Mouse (Mus musculus) liver, embryonic 15.5 days (tissue): ENCODE measurements around the gene Olfr628. TPM values are rescaled to one million over a fixed set of nuclear protein-coding genes. Genes with fewer than 3 reads are reported as not detected.
"Not testable (repeated sequence)": the region's sequence is repeated elsewhere in the genome, so short reads cannot be mapped to it uniquely, and the experiment has no call there.

Experiments
- ATAC-seq: fragments of 200-750 bp; cut with Nextera tagmentation; 2 replicates; pipeline ENCODE4 v1.8.0; 2017; ENCODE audit warnings: moderate number of reproducible peaks, mild to moderate bottlenecking, moderate library complexity; ENCODE audit not compliant: insufficient read depth
- H3K27ac ChIP-seq: fragments of 300-500 bp; sonication (generic); replicated peaks from 2 replicates; pipeline ENCODE4 v1.5.1; 2015; ENCODE audit warnings: mild to moderate bottlenecking, inconsistent platforms
- H3K27me3 ChIP-seq: fragments of 300-500 bp; sonication (generic); 2 replicates; pipeline ENCODE4 v1.6.1; 2015; ENCODE audit warnings: mild to moderate bottlenecking, inconsistent platforms
- H3K36me3 ChIP-seq: fragments of 300-500 bp; sonication (generic); replicated peaks from 2 replicates; pipeline ENCODE4 v1.6.1; 2015; ENCODE audit warnings: moderate library complexity, mild to moderate bottlenecking, inconsistent platforms
- H3K4me1 ChIP-seq: fragments of 300-500 bp; sonication (generic); replicated peaks from 2 replicates; pipeline ENCODE4 v1.6.1; 2015; ENCODE audit warnings: inconsistent platforms
- H3K4me2 ChIP-seq: fragments of 300-500 bp; sonication (generic); 2 replicates; pipeline ENCODE4 v1.6.1; 2015; ENCODE audit warnings: moderate library complexity, mild to moderate bottlenecking, inconsistent platforms
- H3K4me3 ChIP-seq: fragments of 300-500 bp; sonication (generic); replicated peaks from 2 replicates; pipeline ENCODE4 v1.5.1; 2015; ENCODE audit warnings: mild to moderate bottlenecking, inconsistent platforms
- H3K9ac ChIP-seq: fragments of 300-500 bp; sonication (generic); 2 replicates; pipeline ENCODE4 v1.6.1; 2015; ENCODE audit warnings: moderate library complexity, mild to moderate bottlenecking, inconsistent platforms
- H3K9me3 ChIP-seq: fragments of 300-500 bp; sonication (generic); replicated peaks from 2 replicates; pipeline ENCODE4 v1.6.1; 2016; ENCODE audit warnings: inconsistent platforms
- WGBS: fragments of 180-500 bp; shearing (Covaris S2); methylation state at CpG from one replicate; pipeline ENCODE4 v1.1.7; 2015; ENCODE audit warnings: mixed read lengths; ENCODE audit not compliant: insufficient replicate concordance; 5-methylcytosine and 5-hydroxymethylcytosine counted together
- polyA plus RNA-seq: library from polyadenylated mRNA; unstranded; fragments of >200 nt; fragmentation: Nextera tagmentation; extraction: Ambion mirVana; gene quantifications from 2 replicates; pipeline ENCODE4 v1.2.1, GENCODE M21; 2015

The Olfr628 gene
- not detected in 2 replicates for polyA plus RNA-seq

DNA sequence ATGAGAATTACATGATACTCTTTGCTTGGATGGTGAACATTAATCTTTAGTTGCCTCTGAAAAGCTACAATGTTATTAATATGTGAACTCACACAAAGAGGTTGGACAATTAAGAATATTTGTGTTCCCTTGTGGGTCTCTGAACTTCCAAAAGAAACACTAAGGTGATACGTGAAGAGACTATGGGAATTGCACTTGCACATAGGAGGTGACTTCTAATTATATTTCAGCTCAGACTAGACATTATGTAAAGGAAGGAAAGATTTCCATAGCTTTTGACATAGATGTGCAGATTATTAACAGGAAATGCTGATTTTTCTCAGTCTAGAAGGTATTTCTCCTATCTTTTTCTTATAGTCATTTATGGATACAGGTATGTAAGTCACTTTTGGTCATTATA is at the start of gene Olfr628:
Gene Olfr628, plus strand, starts transcription at position 301 of the 400 bp plus-strand sequence.
- no peak for ATAC-seq
- Histone ChIP-seq H3K9me3 (no peaks in the 10 kb centered on the region), H3K36me3 (no peaks in the 10 kb centered on the region), H3K9ac (no peak within 1 kb of the TSS), H3K27ac (no peak within 1 kb of the TSS), H3K4me1 (no peaks in the 10 kb centered on the region), H3K4me2 (no peak within 1 kb of the TSS), H3K27me3 (no peaks in the 10 kb centered on the region), H3K4me3 (no peak within 1 kb of the TSS)
- 65% methylated on average over 1 of the region's 1 CpGs for WGBS

DNA sequence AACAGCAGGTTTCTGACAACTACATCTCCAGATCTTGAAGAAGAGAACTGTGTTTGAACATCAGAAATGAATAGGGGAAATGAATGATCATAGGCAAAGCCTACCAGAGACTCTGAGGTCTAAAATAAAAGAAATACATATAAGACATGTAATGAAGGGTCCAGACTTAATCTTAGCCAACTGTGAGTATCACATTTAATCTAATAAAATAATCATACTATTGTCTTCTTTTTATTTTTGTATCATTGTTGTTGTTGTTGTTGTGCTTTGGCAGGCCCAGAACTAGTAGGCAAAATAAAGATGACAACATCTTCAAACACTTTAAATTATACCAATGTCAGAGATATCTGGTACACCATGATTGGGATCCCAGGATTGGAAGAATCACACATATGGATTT is 47.8 kb upstream of the Olfr628 start, which contains the start of gene Olfr625-ps1:
Gene Olfr625-ps1, plus strand, starts transcription at position 301 of the 400 bp plus-strand sequence.
- H3K9ac ChIP-seq: no peak within 1 kb of the TSS
- no peak for ATAC-seq
- no peaks in the 10 kb centered on the region for H3K9me3 ChIP-seq

DNA sequence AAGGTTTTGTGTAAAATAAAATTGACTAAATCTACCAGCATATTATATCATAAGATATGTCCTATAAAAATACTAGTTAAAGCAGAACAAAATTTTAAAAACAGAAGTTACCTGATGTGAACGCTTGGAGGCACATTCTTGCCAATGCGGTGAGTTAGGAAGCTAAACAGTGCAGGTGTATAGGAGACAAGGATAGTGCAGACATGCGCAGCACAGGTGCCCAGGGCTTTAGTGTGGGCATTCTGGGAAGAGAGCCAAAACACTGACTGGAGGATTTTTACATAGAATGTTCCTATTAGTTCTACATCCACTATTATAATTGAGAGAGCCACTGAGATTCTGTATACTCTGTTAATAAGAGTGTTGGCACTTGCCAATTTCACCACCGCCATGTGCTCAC is 30.7 kb upstream of the Olfr628 start:
- H3K27ac ChIP-seq: no peak overlapping the region
- no peaks in the 10 kb centered on the region for H3K27me3 ChIP-seq
- ATAC-seq: no peak
- no peak overlapping the region for H3K4me3 ChIP-seq
- no peaks in the 10 kb centered on the region for H3K36me3 ChIP-seq
- no peaks in the 10 kb centered on the region for H3K4me1 ChIP-seq
- no peak overlapping the region for H3K9ac ChIP-seq
- 76% methylated on average over 4 of the region's 4 CpGs for WGBS
- no peak overlapping the region for H3K4me2 ChIP-seq
- H3K9me3 ChIP-seq: no peaks in the 10 kb centered on the region

More for the DNA sequence above, 47.8 kb upstream of the Olfr628 start, which contains the start of gene Olfr625-ps1:
- Histone ChIP-seq H3K36me3 (no peaks in the 10 kb centered on the region), H3K4me1 (no peaks in the 10 kb centered on the region), H3K27me3 (no peaks in the 10 kb centered on the region), H3K27ac (no peak within 1 kb of the TSS), H3K4me2 (no peak within 1 kb of the TSS), H3K4me3 (no peak within 1 kb of the TSS)

DNA sequence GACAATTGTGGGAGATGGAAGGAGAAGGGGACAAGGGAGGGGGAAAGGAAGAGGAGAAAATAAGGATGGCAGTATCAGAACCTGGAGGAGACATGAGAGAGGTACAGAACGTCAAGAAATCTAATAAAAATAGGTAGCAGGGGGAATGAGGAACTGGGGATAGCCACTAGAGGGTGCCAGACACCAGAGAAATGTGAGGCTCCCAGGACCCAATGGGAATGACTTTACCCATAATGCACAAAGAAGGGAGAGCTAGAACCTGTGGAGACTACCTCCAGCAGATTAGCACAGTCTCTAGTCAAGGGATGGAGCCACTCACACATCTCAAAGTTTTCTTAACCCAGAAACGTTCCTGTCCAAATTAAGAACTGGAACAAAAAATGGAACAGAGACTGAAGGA is 18.1 kb upstream of the Olfr628 start:
- Histone ChIP-seq H3K9me3 (no peaks in the 10 kb centered on the region), H3K4me1 (no peaks in the 10 kb centered on the region), H3K27ac (no peak overlapping the region), H3K4me2 (no peak overlapping the region), H3K36me3 (no peaks in the 10 kb centered on the region), H3K4me3 (no peak overlapping the region), H3K27me3 (no peaks in the 10 kb centered on the region), H3K9ac (no peak overlapping the region)
- peak; percentile 37 for ATAC-seq
- 20% methylated on average over 2 of the region's 2 CpGs for WGBS

DNA sequence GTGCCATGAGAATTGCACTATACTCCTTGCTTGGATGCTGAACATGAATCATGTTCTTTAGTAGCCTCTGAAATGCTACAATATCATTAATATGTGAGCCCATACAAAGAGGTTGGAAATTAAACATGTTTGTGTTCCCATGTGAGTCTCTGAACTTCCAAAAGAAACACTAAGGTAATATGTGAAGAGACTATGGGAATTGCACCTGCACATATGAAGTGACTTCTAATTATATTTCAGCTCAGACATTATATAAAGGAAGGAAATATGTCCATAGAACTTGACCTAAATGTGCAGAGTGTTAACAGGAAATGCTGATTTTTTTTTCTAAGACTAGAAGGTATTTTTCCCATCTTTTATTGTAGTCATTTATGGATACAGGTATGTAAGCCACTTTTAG is 15.8 kb upstream of the Olfr628 start, which contains the start of gene Olfr243:
Gene Olfr243, plus strand, starts transcription at position 301 of the 400 bp plus-strand sequence.
- Histone ChIP-seq H3K27ac (no peak within 1 kb of the TSS), H3K4me1 (no peaks in the 10 kb centered on the region), H3K27me3 (no peaks in the 10 kb centered on the region), H3K4me3 (no peak within 1 kb of the TSS), H3K9ac (no peak within 1 kb of the TSS), H3K4me2 (no peak within 1 kb of the TSS), H3K9me3 (no peaks in the 10 kb centered on the region), H3K36me3 (no peaks in the 10 kb centered on the region)
- no peak for ATAC-seq

DNA sequence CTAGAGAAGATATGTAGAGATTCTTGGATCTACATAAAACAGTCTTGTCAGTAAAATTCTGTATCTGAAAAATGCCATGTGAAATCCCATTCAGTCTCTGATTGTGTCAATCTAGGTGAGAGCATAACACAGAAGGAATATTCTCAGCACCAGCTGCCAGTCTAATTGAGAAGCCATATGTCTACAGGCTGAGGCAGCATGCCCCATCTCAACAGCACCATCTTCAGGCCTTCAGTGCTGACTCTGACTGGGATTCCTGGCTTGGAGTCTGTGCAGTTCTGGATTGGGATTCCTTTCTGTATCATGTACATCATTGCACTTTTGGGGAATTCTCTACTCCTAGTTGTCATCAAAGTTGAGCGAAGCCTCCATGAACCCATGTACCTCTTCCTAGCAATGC is 13.8 kb upstream of the Olfr628 start:
- H3K27me3 ChIP-seq, H3K9me3 ChIP-seq, ATAC-seq, H3K4me1 ChIP-seq, H3K4me2 ChIP-seq, H3K27ac ChIP-seq, H3K36me3 ChIP-seq, H3K9ac ChIP-seq, H3K4me3 ChIP-seq: not testable (repeated sequence)
- WGBS: 88% methylated on average over 1 of the region's 1 CpGs

DNA sequence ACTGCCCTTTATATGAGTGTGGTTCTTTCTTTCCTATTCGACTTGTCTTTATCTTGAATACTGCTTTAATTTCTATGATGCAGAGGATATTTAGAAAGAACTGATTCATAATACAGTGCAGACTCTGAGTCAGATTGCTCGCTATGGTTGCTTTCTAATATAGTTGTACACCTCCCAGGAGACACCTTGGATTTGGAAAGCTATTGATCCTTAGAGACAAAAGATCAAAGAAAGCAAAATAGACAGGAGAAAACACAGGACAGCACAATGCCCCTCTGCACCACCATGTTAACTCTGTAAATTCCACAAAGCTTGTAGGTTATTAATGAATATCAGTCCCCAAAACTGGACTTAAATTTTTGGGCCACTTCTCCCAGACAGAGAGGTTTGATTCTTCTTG is 14.7 kb downstream of the Olfr628 start, which contains the start of gene Olfr629:
Gene Olfr629, minus strand, starts transcription at position 101 of the 400 bp plus-strand sequence.
- H3K4me1 ChIP-seq: no peaks in the 10 kb centered on the region
- H3K36me3 ChIP-seq: no peaks in the 10 kb centered on the region
- H3K9ac ChIP-seq: no peak within 1 kb of the TSS
- H3K4me2 ChIP-seq: no peak within 1 kb of the TSS
- H3K27ac ChIP-seq: no peak within 1 kb of the TSS
- H3K4me3 ChIP-seq: no peak within 1 kb of the TSS
- no peaks in the 10 kb centered on the region for H3K9me3 ChIP-seq
- ATAC-seq: no peak
- WGBS: 49% methylated on average over 2 of the region's 2 CpGs
- no peaks in the 10 kb centered on the region for H3K27me3 ChIP-seq

DNA sequence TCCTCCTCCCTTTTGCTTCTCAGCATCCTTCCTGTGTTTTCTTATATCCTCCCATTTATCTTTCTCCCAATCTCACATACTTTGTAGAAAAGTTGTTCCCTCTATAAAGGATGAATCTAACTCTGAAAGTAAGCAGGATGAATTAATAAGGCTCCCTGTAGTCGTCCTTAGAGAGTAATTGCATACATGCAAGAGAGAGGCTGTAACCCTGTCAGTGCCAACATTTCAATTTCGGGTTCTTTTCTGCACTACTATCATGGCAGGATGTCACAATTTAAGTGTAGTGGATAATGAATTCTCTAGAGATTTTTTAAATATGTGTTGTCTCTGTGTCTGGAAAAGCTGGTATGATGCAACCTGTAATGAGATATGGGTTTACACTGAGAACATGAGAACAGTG is 27.1 kb downstream of the Olfr628 start, which contains the start of gene Olfr630:
Gene Olfr630, minus strand, starts transcription at position 101 of the 400 bp plus-strand sequence.
- Histone ChIP-seq H3K27me3 (no peaks in the 10 kb centered on the region), H3K4me3 (no peak within 1 kb of the TSS), H3K4me1 (no peaks in the 10 kb centered on the region), H3K36me3 (no peaks in the 10 kb centered on the region), H3K4me2 (no peak within 1 kb of the TSS), H3K9me3 (no peaks in the 10 kb centered on the region), H3K9ac (no peak within 1 kb of the TSS), H3K27ac (no peak within 1 kb of the TSS)
- no peak for ATAC-seq
- 30% methylated on average over 2 of the region's 2 CpGs for WGBS

DNA sequence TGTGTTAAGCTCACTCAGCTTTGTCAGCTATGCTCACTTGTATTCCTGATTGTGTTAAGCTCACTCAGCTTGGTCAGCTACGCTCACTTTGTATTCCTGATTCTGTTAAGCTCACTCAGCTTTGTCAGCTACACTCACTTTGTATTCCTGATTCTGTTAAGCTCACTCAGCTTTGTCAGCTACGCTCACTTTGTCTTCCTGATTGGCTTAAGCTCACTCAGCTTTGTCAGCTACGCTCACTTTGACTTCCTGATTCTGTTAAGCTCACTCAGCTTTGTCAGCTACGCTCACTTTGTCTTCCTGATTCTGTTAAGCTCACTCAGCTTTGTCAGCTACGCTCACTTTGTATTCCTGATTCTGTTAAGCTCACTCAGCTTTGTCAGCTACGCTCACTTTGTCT is 32.0 kb downstream of the Olfr628 start:
- H3K9me3 ChIP-seq, ATAC-seq, H3K4me1 ChIP-seq, H3K27ac ChIP-seq, H3K36me3 ChIP-seq, H3K9ac ChIP-seq, H3K4me3 ChIP-seq, H3K27me3 ChIP-seq, H3K4me2 ChIP-seq: not testable (repeated sequence)
- WGBS: 40% methylated on average over 6 of the region's 6 CpGs

DNA sequence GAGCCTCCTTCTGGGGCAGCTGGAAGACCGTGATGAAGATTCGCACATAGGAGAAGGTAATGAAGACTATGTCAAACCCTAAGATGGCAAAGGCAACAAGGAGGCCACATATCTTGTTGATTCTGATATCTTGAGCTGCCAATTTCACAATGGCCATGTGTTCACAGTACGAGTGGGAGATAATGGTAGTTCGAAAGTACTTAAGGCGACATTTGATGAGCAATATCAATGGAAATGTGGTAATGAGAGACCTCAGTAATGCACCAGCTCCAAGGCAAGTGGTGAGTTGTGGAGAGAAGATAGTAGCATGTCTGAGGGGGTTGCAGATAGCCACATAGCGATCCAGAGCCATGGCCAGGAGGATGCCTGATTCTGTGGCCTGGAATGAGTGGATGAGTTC is 37.5 kb downstream of the Olfr628 start:
- not testable (repeated sequence) for H3K27ac ChIP-seq, H3K4me3 ChIP-seq, H3K27me3 ChIP-seq, H3K4me1 ChIP-seq, H3K36me3 ChIP-seq, H3K9ac ChIP-seq, H3K4me2 ChIP-seq, H3K9me3 ChIP-seq
- WGBS: 38% methylated on average over 6 of the region's 6 CpGs
- ATAC-seq: peak; percentile 68

DNA sequence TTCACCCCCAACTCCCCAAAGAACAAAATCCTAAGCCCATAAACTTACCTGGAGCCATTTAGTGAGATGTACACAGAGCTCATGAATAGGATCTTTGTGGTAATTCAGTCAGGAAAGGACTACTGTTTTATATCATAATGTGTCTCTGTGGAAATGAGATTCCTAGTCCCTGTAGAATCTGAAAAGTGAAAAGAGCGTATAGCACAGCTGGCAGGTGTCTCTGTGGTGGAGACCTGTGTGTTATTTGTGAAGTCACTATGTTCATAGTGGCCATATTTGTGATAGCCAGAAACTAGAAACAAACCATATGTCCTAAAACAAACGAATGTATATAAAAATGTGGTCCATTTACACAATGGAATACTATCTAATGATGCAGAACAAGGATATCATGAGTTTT is 41.3 kb downstream of the Olfr628 start, which contains the start of gene Olfr69:
Gene Olfr69, minus strand, starts transcription at position 101 of the 400 bp plus-strand sequence.
- no peak within 1 kb of the TSS for H3K4me3 ChIP-seq
- no peaks in the 10 kb centered on the region for H3K27me3 ChIP-seq
- H3K4me1 ChIP-seq: no peaks in the 10 kb centered on the region
- H3K4me2 ChIP-seq: no peak within 1 kb of the TSS
- WGBS: 57% methylated on average over 2 of the region's 2 CpGs
- no peak within 1 kb of the TSS for H3K27ac ChIP-seq
- no peak for ATAC-seq
- no peak within 1 kb of the TSS for H3K9ac ChIP-seq
- H3K9me3 ChIP-seq: no peaks in the 10 kb centered on the region
- no peaks in the 10 kb centered on the region for H3K36me3 ChIP-seq

DNA sequence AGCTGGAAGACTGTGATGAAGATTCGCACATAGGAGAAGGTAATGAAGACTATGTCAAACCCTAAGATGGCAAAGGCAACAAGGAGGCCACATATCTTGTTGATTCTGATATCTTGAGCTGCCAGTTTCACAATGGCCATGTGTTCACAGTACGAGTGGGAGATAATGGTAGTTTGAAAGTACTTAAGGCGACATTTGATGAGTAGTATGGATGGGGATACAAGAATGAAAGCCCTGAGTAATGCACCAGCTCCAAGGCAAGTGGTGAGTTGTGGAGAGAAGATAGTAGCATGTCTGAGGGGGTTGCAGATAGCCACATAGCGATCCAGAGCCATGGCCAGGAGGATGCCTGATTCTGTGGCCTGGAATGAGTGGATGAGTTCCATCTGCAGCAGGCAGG is 47.5 kb downstream of the Olfr628 start:
- H3K27me3 ChIP-seq, H3K4me3 ChIP-seq, H3K9ac ChIP-seq, H3K9me3 ChIP-seq, H3K4me2 ChIP-seq, H3K4me1 ChIP-seq, H3K27ac ChIP-seq, H3K36me3 ChIP-seq: not testable (repeated sequence)
- ATAC-seq: peak; percentile 89
- WGBS: 37% methylated on average over 4 of the region's 4 CpGs
